Mouse (Mus musculus): ENCODE data around the gene Glis1.

Gene Glis1

GRCm38 (mm10) chr4:107434356-107435237 lies at the start of gene Glis1:
TSS of gene Glis1 (plus strand) at chr4:107434591.
- DNase-seq (ENCODE audit: low read depth, low spot score), result peak; percentile 73

GRCm38 (mm10) chr4:107387038-107387437 lies 47.4 kb upstream of the Glis1 start:
- DNase-seq (ENCODE audit: low read depth, low spot score), result no peak

- DNase-seq (ENCODE audit: low read depth, low spot score), result no peak
These were observed 46.9 kb upstream of the Glis1 start for GRCm38 (mm10) chr4:107387465-107387864.

- DNase-seq (ENCODE audit: low read depth, low spot score), result no peak
These were observed 46.1 kb upstream of the Glis1 start for GRCm38 (mm10) chr4:107388291-107388690.

- DNase-seq (ENCODE audit: low read depth, low spot score), result no peak
These were observed 45.0 kb upstream of the Glis1 start for GRCm38 (mm10) chr4:107389345-107389744.

GRCm38 (mm10) chr4:107393771-107394170 lies 40.6 kb upstream of the Glis1 start:
- DNase-seq (ENCODE audit: low read depth, low spot score), result no peak

- DNase-seq (ENCODE audit: low read depth, low spot score), result no peak
These were observed 14.2 kb upstream of the Glis1 start for GRCm38 (mm10) chr4:107420202-107420601.

- no peak for DNase-seq (ENCODE audit: low read depth, low spot score)
These were observed 12.7 kb upstream of the Glis1 start for GRCm38 (mm10) chr4:107421711-107422110.

GRCm38 (mm10) chr4:107422176-107422575 lies 12.2 kb upstream of the Glis1 start:
- no peak for DNase-seq (ENCODE audit: low read depth, low spot score)

GRCm38 (mm10) chr4:107425616-107426015 lies 8.8 kb upstream of the Glis1 start:
- no peak for DNase-seq (ENCODE audit: low read depth, low spot score)

GRCm38 (mm10) chr4:107426631-107427030 lies 7.8 kb upstream of the Glis1 start:
- DNase-seq (ENCODE audit: low read depth, low spot score), result no peak

GRCm38 (mm10) chr4:107432717-107433116 lies 1.7 kb upstream of the Glis1 start:
- DNase-seq (ENCODE audit: low read depth, low spot score), result no peak

- no peak for DNase-seq (ENCODE audit: low read depth, low spot score)
These were observed 414 bp upstream of the Glis1 start for GRCm38 (mm10) chr4:107433998-107434355.

- peak; percentile 34 for DNase-seq (ENCODE audit: low read depth, low spot score)
These were observed 1.0 kb downstream of the Glis1 start for GRCm38 (mm10) chr4:107435238-107435946.

GRCm38 (mm10) chr4:107436476-107436875 lies 2.1 kb downstream of the Glis1 start:
- DNase-seq (ENCODE audit: low read depth, low spot score), result no peak

- no peak for DNase-seq (ENCODE audit: low read depth, low spot score)
These were observed 4.3 kb downstream of the Glis1 start for GRCm38 (mm10) chr4:107438741-107439140.

GRCm38 (mm10) chr4:107440306-107440705 lies 5.9 kb downstream of the Glis1 start:
- no peak for DNase-seq (ENCODE audit: low read depth, low spot score)

- no peak for DNase-seq (ENCODE audit: low read depth, low spot score)
These were observed 7.9 kb downstream of the Glis1 start for GRCm38 (mm10) chr4:107442288-107442687.

- no peak for DNase-seq (ENCODE audit: low read depth, low spot score)
These were observed 8.6 kb downstream of the Glis1 start for GRCm38 (mm10) chr4:107442891-107443483.

GRCm38 (mm10) chr4:107443621-107444020 lies 9.2 kb downstream of the Glis1 start:
- DNase-seq (ENCODE audit: low read depth, low spot score), result no peak

GRCm38 (mm10) chr4:107448481-107448880 lies 14.1 kb downstream of the Glis1 start:
- no peak for DNase-seq (ENCODE audit: low read depth, low spot score)

GRCm38 (mm10) chr4:107449519-107449918 lies 15.1 kb downstream of the Glis1 start:
- DNase-seq (ENCODE audit: low read depth, low spot score), result no peak

Measured in R1 (cell line).